Mouse (Mus musculus): ENCODE data around the gene Cwc15. TPM values are rescaled to one million over a fixed set of nuclear protein-coding genes. Genes with fewer than 3 reads are reported as not detected.

Cwc15 gene
- polyA plus RNA-seq, 1 experiment: 164 TPM

DNA sequence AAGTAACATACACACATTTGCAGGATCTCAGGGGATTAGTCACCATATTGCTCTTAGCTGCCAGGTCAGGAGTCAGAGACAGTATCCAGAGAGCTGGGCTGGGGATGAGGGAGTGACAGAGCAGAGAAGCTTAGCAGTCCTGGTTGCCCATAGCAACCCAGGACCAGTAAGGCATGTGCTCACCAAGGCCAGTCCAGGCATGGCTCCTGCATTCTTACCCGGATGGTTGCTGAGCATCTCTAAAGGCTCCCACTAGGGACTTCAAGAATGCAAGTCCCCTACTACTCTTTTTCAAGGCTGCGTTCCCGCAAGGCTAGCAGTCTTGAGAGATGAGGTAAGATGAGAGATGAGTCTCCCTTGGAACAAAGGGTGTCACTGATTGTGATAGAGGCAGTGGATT, 31.9 kb downstream of the Cwc15 start:
- H3K4me1 ChIP-seq (ENCODE audit: control insufficient read depth, insufficient read depth, insufficient read length, low read length): no peaks in the 10 kb centered on the region
- no peak overlapping the region for H3K4me3 ChIP-seq (ENCODE audit: insufficient read depth, low read depth, low read length)
- H3K27ac ChIP-seq (replicated peaks; ENCODE audit: low read depth, low read length): no peak overlapping the region

DNA sequence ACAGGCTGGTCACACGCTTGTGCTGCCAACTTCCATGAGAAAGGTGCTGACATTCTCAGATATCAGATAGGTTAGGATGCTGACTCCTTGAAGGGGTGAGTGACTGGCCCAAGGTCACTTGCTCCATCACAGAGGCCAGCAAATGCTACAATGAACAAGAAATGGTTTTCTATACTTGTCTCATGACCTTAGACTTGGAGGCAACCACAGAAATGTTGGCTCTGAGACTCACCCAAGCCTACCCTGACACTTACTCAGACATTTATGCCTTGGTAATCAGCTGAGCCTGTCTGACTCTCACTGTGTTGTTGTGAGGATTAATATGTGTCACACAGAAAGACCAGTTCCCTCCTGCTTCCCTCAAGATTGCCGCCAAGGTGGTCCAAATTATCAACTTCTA, 33.2 kb downstream of the Cwc15 start:
- H3K27ac ChIP-seq (replicated peaks; ENCODE audit: low read depth, low read length): no peak overlapping the region
- no peaks in the 10 kb centered on the region for H3K4me1 ChIP-seq (ENCODE audit: control insufficient read depth, insufficient read depth, insufficient read length, low read length)
- no peak overlapping the region for H3K4me3 ChIP-seq (ENCODE audit: insufficient read depth, low read depth, low read length)

DNA sequence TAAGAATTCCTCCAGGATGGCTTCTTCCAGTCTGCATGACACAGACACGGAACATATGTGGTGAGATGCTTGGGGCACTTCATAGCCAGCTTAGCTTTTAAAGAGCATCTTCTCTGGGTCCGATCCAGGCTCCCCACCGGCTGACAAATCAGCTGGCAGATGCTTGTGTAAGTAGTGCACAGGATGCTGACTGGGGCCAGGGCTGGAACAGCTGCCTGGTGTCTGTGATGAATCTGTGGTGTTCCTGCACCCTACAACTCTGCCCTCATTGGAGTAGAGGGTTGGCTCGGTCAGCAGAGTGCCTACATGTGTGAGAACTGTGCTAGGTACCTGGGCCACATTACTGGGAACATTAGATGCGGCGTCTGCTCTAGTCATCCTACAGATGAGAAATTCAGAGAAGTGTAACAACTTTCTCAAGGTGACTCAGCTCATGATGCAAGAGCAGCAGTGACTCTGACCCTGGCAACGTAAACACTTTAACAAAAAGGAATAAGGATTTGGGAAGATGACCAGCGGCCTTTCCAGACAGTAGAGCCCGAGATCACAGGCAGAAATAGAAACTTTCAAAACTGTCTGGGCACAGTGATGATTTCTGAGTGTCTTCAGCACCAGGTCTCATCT, 34.5 kb downstream of the Cwc15 start:
- Histone ChIP-seq H3K4me3 (ENCODE audit: insufficient read depth, low read depth, low read length) (no peak overlapping the region), H3K27ac (replicated peaks; ENCODE audit: low read depth, low read length) (no peak overlapping the region), H3K4me1 (ENCODE audit: control insufficient read depth, insufficient read depth, insufficient read length, low read length) (no peaks in the 10 kb centered on the region)

DNA sequence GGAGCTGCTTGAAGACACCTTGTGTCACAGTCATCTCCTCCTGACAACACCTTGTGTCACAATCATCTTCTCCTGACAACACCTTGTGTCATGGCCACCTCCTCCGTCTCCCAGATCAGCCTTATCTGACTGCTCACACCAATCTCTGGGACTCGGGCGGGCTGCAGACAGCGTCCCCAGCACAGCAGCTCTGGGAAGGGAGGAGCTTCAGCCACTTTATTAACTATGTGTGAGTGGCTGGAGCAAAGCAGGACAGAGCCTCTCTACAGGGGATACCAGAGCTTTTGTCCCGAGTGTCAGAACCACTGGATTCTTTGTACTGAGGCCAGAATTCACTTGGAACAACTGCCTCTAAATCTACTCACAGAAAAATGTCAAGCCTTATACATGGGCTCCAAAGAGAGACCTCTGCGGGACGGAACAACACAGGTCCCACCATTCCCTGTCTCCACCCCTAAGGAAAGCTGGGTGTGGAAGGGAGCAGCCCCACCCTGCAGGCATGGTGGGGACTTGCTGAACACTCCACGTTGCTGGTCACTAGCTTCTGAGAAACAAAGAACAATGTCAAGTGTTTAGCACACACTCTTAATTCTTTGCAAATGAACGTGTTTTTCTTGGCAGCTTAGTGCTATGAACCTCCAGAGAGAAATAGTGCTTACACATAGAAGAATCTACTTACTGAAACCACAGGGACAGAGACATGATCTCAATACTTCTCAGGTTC, 43.8 kb downstream of the Cwc15 start:
- Histone ChIP-seq H3K27ac (replicated peaks; ENCODE audit: low read depth, low read length) (no peak overlapping the region), H3K4me3 (ENCODE audit: insufficient read depth, low read depth, low read length) (no peak overlapping the region), H3K4me1 (ENCODE audit: control insufficient read depth, insufficient read depth, insufficient read length, low read length) (no peaks in the 10 kb centered on the region)

DNA sequence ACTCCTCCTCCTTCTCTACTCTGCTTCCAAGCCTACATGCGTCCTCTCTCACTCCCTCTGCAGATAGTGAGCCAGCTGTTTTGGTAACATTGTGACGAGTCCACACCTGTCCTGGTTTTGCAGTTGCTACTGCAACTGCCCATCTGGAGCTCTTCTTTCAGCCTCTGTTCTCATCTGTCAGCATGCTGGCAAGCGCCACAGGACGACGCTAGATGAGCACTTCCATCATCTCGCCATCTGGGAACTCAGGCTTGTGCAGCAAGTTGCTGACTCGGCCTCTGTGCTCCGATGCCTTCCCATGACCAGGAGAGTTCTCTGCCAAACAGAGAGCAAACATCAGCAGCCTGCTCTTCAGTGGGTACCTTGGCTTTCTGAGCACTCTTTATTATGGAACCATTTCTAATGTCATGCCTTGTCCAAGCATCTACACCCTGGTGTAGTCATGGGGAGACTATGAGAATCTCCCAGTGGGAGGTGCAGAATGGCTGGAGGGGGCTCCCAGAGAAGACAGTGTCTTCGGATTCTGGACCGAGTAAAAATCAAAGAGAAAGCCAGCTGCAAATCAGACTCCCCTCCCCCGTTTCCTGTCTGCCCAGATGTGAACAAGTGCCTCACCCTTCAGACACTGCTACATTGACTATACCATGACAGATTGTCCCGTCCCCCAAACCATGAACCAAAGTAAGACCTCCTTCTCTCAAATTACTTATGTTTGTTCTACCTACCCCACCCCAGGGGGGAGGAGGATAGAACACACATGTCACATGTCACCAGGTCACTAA, 47.4 kb downstream of the Cwc15 start:
- H3K4me1 ChIP-seq (ENCODE audit: control insufficient read depth, insufficient read depth, insufficient read length, low read length): no peaks in the 10 kb centered on the region
- H3K4me3 ChIP-seq (ENCODE audit: insufficient read depth, low read depth, low read length): no peak overlapping the region
- no peak overlapping the region for H3K27ac ChIP-seq (replicated peaks; ENCODE audit: low read depth, low read length)

DNA sequence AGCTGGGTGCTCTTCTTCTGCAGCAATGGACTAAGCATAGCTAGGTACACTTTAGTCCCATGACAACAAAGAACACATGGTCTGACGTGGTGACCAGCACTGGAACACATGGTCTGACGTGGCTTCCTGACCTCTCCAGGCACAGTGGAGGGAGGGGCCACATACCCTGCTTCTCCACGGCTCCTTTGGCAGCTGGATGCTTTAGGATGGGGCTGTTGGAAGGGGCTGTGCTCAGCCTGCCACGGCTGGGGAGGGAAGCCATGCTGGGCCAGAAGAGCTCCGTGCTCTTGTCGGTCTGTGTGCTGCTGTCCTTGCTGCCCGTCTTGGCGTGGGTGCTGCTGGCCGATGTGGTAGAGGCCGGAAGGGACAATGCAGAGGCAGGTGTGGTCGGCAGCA, 47.9 kb downstream of the Cwc15 start:
- no peak overlapping the region for H3K27ac ChIP-seq (replicated peaks; ENCODE audit: low read depth, low read length)
- no peak overlapping the region for H3K4me3 ChIP-seq (ENCODE audit: insufficient read depth, low read depth, low read length)
- no peaks in the 10 kb centered on the region for H3K4me1 ChIP-seq (ENCODE audit: control insufficient read depth, insufficient read depth, insufficient read length, low read length)

DNA sequence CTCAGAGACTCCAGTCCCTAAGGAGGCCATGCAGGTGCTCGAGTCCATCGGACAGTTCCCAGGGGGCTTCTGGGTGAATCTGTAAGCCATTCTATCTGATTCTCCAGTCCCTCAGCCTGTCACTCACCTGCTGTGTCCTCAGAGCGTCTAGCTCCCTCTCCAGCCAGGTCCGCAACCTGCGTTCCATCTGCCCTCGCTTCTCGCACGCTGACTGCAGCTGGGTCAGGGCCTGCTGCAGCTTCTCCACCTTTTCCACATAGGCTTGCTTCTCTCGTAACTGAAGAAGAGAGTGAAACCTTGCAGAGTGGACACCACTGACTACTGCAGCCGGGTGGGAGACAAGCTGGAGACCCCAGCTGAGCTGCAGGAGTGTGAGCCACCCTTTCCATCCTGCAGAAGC, 57.9 kb downstream of the Cwc15 start:
- peaks cover 2% of the 10 kb centered on the region; the same call in 1 of the 2 replicates for H3K4me1 ChIP-seq (ENCODE audit: control insufficient read depth, insufficient read depth, insufficient read length, low read length)
- H3K4me3 ChIP-seq (ENCODE audit: insufficient read depth, low read depth, low read length): no peak overlapping the region

DNA sequence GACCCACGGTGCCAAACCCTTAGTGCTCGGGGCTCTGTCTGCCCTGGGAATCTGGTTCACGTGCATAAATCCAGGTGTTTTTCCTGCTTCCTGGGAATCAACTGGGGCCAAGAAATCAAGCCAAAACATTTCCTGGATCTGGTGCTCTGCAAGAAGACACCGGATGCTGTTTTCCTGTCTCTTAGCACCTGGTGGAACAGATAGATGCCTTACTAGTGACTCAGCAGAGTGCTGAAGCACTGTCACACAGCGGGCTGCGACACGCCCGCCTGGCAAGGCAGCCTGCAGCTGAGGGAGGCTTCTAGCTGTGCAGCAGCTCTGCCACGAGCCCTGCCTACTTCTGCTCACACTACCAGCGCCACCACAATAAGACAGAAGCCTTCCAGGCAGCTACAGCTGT, 59.0 kb downstream of the Cwc15 start:
- H3K4me3 ChIP-seq (ENCODE audit: insufficient read depth, low read depth, low read length): no peak overlapping the region
- no peak overlapping the region for H3K27ac ChIP-seq (replicated peaks; ENCODE audit: low read depth, low read length)
- peaks cover 2% of the 10 kb centered on the region; the same call in 1 of the 2 replicates for H3K4me1 ChIP-seq (ENCODE audit: control insufficient read depth, insufficient read depth, insufficient read length, low read length)

More for the DNA sequence above, 57.9 kb downstream of the Cwc15 start:
- H3K27ac ChIP-seq (replicated peaks; ENCODE audit: low read depth, low read length): no peak overlapping the region

DNA sequence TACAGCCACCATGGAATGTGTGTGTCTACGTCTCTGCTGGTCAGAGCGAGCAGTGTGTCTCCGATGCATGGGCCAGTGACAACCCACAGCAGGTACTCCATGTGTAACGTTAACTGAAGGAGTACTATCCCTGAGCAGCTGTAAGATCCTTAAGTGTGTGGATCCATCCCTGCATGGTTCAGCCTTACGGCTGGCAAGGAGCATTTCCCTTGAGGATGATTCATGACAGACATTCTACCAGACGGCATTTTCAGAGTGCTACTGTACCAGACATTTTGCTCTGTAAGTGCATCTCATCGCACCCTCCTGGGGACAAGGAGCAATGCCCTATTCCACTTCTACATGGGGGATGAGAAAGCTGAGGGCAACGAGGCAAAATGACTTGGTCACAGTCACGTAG, 59.6 kb downstream of the Cwc15 start:
- H3K4me1 ChIP-seq (ENCODE audit: control insufficient read depth, insufficient read depth, insufficient read length, low read length): peaks cover 2% of the 10 kb centered on the region; the same call in 1 of the 2 replicates
- H3K27ac ChIP-seq (replicated peaks; ENCODE audit: low read depth, low read length): no peak overlapping the region
- H3K4me3 ChIP-seq (ENCODE audit: insufficient read depth, low read depth, low read length): no peak overlapping the region

Other genes with a start within 250 kb of the Cwc15 start
- 4.1 and 7.3 TPM in 2 replicates for gene Sesn3, start 225.6 kb upstream of the Cwc15 start, polyA plus RNA-seq (2012; ENCODE audit: insufficient read depth, insufficient read length, missing spikeins)
- gene Endod1, start 119.1 kb upstream of the Cwc15 start, polyA plus RNA-seq (2012; ENCODE audit: insufficient read depth, insufficient read length, missing spikeins): 2.8 and 3.6 TPM in 2 replicates
- gene Kdm4d, start 135 bp upstream of the Cwc15 start, polyA plus RNA-seq (2012; ENCODE audit: insufficient read depth, insufficient read length, missing spikeins): not detected in 2 replicates
- gene Amotl1, start 144.4 kb downstream of the Cwc15 start, polyA plus RNA-seq (2012; ENCODE audit: insufficient read depth, insufficient read length, missing spikeins): 35.8 and 41.1 TPM in 2 replicates
- gene Piwil4, start 240.1 kb downstream of the Cwc15 start, polyA plus RNA-seq (2012; ENCODE audit: insufficient read depth, insufficient read length, missing spikeins): not detected in 2 replicates